Mouse (Mus musculus) embryonic facial prominence, embryonic 11.5 days (tissue): ENCODE data around the gene Fam171b. TPM values are rescaled to one million over a fixed set of nuclear protein-coding genes. Genes with fewer than 3 reads are reported as not detected.

Experiments
- polyA plus RNA-seq: library from polyadenylated mRNA; unstranded; fragments of >200 nt; fragmentation: Nextera tagmentation; extraction: Ambion mirVana; gene quantifications from 2 replicates; pipeline ENCODE4 v1.2.1, GENCODE M21; 2014

The Fam171b gene
- polyA plus RNA-seq, 1 experiment from 2014 or later: 26.6 TPM

Other genes starting within 250 kb of the Fam171b start
- 169 and 205 TPM in 2 replicates for gene Zc3h15, start 168.2 kb upstream of the Fam171b start, polyA plus RNA-seq
- gene Itgav, start 88.2 kb upstream of the Fam171b start, polyA plus RNA-seq: 59.7 and 76.1 TPM in 2 replicates
- not detected in 2 replicates for gene Zswim2, start 128.6 kb downstream of the Fam171b start, polyA plus RNA-seq
- not detected in 2 replicates for gene Gm13698, start 143.1 kb downstream of the Fam171b start, polyA plus RNA-seq
- not detected in 2 replicates for gene Gm13693, start 148.9 kb downstream of the Fam171b start, polyA plus RNA-seq
- not detected in 2 replicates for gene Gm13695, start 154.7 kb downstream of the Fam171b start, polyA plus RNA-seq
- gene Gm13696, start 160.5 kb downstream of the Fam171b start, polyA plus RNA-seq: not detected in 2 replicates
- gene Gm13694, start 166.3 kb downstream of the Fam171b start, polyA plus RNA-seq: not detected in 2 replicates
- not detected in 2 replicates for gene Gm13697, start 172.1 kb downstream of the Fam171b start, polyA plus RNA-seq
- not detected in 2 replicates for gene Gm13691, start 177.9 kb downstream of the Fam171b start, polyA plus RNA-seq